Mouse (Mus musculus): Measurements from ENCODE around the gene Bora.

- TF ChIP-seq GATA1 (IDR thresholded peaks at IDR 0.05; ENCODE audit: low read length) = no peak
- no peak for TF ChIP-seq TAL1 (IDR thresholded peaks at IDR 0.05; ENCODE audit: low read length)
These were observed 16.0 kb upstream of the Bora start for GRCm38 (mm10) chr14:99029987-99030386.

All from erythroblast, embryonic 14.5 days (primary cell).